Mouse (Mus musculus) common myeloid progenitor, adult 5-6 weeks (primary cell): ENCODE results near the gene LTO1. TPM values are rescaled to one million over a fixed set of nuclear protein-coding genes. Genes with fewer than 3 reads are reported as not detected.
A peak's percentile ranks its signal among the peaks of the same experiment; 100 is the strongest.

Source experiments
- ATAC-seq: replicated peaks from 2 replicates; pipeline ENCODE4 v1.8.0; 2016; ENCODE audit warnings: low read depth, mild to moderate bottlenecking, moderate TSS enrichment, inconsistent platforms; ENCODE audit not compliant: poor library complexity, severe bottlenecking
- total RNA-seq: library from RNA; stranded (forward); fragments of 200-1000, 187-1606 nt; gene quantifications from 2 replicates; pipeline ENCODE4 v1.2.3, GENCODE M21; 2017

The LTO1 gene
- total RNA-seq, 1 experiment from 2014 or later, result 51.7 TPM

DNA sequence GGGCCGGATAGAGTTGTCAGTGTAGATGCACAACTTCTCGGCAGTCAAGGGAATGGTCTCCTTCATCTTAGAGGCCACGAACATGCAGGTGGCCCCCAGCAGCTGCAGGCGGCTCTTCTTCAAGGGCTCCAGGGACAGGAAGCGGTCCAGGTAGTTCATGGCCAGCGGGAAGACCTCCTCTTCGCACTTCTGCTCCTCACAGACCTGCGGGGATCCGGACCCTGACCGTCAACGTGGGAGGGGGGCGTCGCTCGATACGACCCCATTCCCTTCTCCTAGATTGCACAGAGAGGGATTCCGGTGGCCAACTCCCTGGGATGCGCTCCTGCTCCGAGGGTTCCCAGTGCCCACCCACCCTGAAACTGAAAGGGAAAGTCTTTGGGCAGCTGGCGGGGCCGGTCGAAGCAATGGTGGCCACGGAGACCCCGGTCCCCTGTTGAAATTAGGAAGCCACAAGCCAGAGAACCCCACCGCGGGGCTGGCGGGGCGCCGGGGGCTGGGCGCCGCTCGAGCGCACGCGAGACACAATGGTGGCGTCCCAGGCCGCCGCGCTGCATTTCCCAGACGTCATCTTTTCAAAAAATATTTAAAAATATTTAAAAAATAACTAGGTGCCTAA, 23.1 kb downstream of the LTO1 start:
- no peak for ATAC-seq

DNA sequence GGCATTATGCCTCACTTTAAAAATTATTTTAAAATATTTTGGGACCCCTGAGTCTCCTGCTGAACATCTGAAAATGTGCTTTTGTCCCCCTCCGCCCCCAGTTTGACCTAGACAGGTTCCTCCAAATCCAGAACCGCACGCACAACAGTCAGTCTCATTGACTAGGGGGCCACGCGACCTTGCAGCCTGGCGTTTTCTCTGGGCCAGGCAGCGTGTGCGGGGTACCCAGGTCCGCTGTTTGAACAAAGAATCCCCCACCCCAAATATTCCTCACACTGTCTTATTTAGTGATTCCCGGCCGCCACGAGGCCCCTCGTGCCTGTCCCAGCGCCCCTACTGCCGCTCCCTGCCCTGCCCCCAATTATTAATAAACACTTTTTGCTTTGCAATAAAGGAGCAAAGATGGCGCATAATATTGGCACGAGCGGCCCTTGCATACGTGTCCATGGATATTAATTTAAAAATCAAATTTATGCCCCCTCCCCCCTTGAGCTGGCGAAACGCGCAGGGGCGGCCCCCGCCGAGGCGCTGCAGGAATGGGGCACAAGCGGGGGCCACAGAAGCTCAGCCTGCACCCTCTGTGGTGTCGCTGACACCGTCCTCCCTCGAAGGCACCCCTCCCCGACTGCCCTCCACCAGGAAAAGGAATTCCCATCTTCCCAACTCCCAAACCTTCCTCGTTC, 23.9 kb downstream of the LTO1 start:
- no peak for ATAC-seq

DNA sequence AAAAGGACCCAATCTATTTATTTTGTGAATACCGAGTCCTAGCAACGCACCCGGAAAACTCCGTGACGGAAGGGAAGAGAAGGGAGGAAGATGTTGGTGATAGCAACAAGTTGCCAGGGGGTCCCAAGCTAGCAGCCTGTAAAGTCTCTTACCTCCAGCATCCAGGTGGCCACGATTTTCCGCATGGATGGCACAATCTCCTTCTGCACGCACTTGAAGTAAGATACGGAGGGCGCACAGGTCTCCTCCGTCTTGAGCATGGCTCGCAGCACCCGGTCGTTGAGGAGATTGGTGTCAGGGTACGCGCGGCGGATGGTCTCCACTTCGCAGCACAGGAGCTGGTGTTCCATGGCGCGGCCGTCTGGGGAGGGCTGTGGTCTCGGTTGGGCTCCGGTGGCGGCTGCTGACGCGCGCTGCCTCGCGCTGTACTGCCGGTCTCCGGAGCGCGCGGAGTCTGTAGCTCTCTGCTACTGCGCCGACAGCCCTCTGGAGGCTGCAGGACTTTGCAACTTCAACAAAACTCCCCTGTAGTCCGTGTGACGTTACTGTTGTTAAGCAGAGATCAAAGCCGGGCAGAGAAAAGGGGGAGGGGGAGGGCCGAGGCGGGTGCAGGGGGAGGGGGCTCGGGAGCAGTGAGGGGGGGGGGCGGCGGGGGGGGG, 24.6 kb downstream of the LTO1 start, which contains the start of gene Ccnd1:
Gene Ccnd1 (minus strand): TSS at position 582 of the 659 bp plus-strand sequence.
- peak; percentile 26 for ATAC-seq

DNA sequence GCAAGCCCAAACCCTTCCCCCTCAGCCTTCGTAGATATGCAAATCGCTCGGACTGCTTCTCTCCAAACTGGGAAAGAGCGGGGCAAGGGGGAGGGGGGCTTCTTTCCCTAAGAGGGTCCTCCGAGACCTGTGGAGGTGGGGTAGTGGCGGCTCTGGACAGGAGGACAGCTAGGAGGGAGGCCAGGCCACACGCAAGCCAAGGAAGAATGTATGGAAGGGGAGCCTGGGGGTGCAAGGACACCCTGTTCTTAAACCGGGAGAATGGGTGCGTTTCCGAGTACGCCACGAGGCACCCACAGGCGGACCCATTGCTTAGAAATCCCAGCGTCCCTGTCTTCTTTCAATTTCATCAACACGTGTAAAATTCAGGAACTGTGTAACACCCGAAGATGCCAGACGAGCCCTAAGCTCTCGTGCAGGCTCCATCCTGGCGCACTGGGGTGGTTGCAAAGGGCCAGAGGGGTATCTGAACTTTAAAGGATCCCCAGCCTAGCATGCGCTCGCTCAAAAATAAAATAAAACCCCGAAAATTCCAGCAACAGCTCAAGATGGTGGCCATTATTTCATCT, 25.2 kb downstream of the LTO1 start:
- ATAC-seq, result no peak

DNA sequence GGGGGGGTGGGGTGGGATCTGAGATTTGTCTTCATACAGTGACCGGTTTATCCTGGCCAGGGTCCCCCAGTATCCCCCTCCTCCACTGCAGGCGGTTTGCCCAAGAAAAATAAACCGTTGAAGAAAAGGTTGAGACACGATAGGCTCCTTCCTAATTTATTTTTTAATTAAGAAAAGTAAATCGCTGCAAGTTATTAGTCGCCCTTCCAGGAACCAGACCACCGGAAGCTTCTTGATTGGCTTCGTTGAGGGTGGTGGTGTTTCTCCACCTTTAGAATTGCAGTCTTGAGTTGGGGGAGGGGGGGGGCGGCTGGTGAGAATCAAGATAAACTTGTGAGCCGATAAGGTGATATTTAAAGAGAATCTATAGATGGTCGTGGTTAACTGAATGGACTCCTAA, 25.7 kb downstream of the LTO1 start:
- no peak for ATAC-seq

DNA sequence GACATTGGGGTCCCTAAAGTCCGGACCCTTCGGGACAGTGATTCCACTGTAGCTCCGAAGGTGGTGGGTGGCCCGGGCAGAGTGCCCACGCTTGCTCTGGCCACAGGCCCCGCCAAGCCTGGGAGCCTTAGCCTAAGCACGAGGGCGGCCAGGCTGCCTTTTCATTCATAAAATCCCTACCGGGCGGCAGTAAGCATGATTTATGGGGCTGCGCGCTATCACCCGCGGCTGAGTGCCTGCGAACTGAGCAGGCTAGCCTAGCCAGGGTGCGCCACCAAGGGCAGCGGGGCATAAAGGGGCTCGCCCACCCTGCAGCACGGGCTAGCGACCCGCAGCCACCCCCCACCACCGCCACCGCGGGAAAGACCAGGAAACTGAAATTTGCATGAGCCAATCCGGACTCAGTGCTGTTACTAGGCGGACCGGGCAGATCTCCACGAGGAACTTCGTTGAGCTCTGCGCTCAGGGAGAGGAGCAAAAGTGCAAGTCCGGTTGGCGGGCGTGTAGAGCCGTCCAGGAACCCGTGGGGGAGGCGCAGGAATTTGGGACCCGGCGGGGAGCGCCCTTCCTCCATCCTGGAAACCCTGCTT, 26.4 kb downstream of the LTO1 start:
- ATAC-seq, result peak; percentile 36

DNA sequence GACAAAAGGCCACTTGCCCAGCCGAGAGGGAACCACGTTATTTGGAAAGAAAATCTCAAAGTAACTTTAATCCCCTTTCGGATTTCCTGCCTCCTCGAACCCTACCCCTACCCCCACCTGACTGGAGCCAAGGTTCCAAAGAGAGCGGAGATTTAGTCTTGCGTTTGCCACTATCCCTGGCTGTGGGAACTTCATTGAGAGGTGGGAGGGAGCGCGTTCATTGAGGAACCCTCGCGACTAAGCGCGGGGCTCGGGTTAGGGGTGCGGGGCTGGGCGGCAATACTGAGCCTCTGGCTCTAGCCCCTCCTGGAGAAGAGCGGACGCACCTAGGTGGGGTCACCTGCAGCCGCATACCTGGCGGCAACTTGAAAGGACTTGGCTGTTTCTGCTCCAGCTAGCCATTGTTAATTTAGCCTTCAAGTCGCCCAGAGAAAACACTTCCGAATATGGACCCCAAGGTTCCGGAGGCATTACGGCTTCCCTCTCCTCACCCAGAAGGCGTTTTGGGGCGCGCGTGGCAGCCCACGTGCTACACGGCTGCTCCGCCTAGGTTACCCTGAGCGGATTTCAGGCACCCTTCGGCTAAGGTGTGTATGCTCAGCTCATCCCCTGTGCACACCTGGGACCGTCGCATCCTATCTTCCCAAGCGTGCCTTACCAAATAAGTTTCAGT, 27.3 kb downstream of the LTO1 start:
- ATAC-seq, result no peak

DNA sequence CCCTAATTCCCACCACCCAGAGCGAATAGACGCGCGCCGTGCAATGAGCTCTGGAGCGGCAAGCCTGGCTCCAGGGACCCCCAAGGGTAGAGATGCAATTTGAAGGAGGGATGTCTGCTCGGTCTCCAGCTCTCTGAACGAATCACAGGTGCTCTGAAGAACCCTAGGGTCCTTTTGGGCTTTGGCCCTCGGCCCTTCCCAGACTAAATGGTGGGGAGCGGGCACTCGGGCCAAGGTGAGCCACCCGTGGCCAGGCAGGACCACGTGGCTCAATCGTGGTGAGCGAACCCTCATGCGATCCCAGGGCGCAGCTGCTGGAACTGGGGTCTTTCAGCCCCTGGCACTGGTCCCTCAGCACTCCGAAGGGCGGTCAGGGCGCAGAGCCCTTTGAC, 27.8 kb downstream of the LTO1 start:
- no peak for ATAC-seq

DNA sequence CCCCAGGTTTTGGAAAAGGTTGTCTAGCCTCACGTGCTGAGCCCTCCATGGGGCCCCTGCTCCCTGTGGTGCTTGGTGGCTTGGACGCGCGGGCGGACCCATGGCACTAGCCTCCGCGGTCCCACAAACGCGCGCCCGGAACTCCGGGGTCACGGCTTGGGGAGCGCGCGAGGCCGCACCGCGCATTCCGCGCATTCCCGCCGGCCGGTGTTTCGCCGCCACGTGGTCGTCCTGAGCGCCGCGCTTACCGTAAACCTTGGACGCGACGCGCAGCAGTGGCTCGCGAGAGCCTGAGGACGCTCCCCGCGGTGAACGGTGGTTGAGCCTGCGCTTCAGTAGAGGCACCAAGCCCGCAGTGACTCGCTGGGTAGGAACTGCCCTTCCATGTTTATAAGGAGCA, 28.4 kb downstream of the LTO1 start:
- ATAC-seq, result peak; percentile 57

DNA sequence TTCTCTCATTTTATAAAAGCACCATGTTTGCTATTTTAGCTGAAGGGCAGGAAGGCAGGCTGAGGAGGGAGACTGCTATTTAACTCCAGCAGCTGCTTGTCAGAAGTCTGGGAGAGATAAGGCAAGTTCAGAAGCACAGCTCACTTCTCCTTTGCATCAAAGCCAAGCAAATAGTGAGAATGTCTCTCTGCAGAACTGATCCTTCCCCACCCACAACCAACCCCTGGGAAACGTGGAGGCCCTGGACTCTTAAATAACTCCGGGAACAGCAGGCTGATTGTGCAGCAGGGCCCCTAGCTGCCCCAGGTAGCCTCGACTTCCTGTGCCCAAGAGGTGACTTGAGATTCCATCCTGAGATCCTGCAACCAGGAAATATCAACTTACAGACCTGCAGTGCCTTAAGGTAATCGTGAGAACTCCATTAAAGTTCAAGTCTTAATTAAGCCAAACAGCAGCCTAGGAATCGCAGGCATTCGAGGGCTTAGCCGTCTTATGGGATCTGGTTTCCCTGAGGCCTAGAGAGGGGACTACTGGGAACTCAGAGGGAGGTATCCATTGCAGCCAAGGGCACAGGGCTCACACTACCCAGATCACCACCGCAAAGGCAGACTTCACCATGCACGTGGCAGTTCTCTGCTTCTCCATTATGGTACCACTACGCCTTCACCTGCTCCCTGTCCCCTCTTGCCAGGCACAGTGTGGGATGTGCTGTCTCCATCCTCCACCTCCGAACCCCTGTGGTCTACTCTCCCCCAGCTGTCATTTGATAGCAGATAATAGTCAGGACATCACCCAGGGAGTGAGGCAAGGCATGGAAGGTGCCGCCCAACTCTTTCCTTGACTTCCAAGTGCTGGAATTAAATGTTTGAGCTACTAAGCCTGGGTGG, 43.9 kb downstream of the LTO1 start:
- ATAC-seq, result peak; percentile 62

DNA sequence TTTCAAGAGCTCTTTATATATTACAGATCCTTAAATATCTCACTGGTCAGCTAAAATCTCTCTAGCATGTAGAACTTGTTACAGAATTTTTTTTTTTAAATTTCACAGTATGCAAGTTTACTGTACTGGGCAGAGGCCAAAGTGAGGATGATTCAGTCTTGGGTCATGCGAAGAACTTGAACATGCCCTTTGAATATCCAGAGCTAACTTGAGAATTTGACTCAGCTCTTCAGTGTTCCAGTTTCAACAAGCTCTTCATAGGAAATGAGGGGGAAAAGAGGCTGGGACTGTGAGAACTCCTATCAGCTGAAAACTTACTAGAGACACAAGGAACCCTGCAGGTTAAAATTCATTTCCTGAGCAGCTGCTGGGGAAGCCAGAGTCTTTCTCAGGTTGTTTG, 49.0 kb downstream of the LTO1 start:
- ATAC-seq, result no peak

DNA sequence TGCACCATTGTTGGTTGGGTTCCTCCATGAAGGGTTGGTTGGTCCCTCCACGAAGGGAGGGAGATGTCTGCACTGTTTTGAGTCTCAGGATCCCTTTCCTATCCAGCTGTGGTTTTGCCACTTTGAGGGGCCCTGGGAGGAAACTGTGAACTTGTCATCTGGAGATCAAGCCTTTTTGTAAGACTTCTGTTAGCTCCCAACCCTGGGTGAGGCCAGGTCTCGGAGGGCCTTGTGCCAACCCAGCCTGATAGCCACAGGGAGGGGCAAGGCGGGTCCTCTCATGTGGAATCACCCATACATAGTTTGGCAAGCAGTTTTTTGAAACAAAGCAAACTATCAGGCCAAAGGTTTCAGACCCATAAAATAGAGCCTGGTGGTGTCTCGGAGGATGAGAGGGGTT, 49.4 kb downstream of the LTO1 start:
- 0 out of 2 replicates have a peak, but pooled peaks have one; percentile 33 for ATAC-seq

DNA sequence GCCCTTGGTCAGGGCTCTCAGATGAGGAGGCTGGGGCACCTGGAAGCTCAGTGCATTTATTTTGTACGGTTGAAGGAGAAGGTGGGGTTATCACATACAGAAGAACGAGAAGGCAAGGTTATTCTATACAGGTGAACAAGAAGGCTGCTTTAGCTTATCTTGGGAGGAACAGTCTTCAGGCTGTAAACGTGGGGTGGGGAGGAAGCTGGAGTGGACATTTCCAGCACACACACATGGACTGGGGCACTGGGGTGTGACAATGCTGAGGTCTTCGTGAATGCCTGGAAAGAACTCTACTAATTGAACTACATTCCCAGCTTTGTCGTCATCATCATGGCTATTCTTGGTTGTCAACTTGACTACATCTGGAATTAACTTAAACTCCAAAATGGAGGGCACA, 51.0 kb downstream of the LTO1 start:
- ATAC-seq, result no peak

DNA sequence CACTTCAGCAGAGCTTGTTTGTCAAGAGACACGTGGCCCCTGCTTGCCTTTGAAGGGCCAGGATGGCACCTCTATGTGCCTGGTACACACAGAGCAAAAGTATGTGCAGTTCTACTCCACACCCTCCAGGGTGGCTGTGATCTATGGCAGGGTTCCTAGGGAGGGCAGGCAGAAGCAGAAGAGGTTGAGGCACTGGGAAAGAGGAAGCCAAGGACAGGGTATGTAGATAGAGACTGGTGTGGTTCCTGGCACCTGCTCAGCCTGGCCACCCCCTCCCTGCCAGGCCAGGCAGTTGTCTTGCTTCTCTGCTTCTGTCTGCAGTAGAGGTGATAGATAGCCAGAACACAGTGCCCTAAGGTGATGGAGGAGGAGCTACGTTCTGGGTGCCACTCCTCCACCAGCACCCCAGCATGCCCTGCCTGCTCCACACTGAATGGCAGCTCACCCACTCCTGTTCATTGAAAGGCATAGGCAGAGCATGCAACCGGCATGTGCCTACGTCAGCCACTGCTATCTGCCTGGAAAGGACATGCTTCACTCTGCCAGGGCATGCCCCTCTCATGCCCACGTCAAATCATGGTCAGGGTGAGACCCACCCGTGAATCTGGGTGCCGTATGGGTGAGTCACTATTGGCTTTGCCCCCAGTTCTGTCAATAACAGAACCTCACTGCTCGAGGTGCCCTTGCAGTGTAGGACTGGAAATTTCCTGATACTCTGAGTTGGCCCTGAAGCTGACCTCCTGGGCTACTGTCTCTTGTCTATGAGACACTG, 56.3 kb downstream of the LTO1 start:
- ATAC-seq, result peak; percentile 98

DNA sequence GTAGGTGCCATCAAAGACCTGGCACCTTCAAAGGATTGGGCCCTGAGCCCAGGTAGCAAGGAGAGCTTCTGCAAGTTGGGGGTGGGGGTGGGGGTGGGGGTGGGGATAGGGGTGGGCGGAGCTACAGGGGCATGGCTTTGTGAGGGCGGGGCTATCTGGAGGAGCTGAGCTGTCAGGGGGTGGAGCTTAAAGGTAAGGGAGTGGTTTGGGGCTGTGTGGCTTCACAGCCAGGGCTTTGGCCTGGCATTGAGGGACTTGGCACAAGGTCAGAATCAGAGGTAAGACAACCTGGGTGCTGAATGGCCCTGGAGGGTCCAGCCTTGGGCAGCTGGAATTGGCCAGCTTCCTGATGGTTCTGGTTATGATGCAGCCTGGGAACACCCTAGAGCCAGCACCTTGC, 56.9 kb downstream of the LTO1 start:
- no peak for ATAC-seq

DNA sequence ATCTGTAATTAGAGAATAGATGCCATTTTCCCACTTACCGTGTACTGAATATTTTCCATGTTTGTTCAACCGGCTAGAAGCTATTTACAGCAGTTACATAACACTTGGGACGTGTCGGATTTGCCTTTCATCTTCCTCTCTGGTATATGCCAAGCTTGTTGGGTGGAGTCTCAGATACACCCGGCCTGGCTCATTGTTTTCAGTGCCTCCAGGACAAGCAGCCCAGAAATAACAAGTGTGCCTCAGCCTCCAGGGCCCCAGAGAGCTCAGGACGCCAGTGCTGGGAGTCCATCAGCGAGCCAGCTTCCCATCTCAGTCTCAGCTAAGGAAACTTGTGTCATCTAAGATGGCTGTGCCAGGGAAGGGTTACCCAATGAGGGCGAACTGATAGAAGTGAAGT, 58.6 kb downstream of the LTO1 start:
- ATAC-seq, result no peak

DNA sequence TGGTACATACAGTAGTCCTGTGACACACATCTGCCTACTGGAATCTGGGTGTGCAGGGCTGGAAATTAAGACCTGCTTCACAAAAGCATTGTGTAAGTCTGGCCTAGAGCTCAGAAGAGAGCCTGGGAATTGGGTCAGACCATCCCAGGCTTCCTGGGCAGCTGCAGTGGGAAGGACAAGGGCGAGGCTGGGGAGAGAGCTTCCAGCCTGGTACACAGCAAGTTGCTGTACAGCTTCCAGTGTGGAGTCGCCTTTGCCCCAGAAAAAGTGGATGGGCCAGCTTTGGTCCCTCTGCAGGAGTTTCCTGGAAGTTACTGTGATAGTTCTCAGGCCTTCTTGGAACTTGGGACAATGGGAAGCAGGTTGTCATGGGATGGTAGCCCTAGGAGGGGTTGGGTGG, 62.2 kb downstream of the LTO1 start:
- ATAC-seq, result no peak

DNA sequence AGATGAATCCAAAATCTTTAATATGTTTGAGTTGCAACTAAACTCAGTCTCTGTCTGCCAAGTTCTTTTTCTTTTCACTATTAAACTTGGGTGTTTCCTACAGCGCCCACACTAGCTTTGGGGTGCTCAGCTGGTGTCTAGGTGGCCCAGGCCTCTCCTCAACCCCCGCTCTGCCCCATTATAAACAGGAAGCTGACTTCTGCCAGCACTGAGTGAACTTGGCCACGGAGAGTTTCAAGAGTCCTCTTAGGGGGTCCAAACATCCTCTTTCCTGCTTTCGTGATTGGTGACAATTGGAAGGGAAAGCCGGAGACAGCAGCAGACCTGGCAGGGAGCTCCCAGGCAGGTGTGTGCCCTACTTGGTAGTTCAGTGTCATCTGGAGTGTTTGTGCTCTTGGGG, 64.9 kb downstream of the LTO1 start:
- peak; percentile 64 for ATAC-seq
